Mouse (Mus musculus) hindbrain, embryonic 11.5 days (tissue): Measurements from ENCODE around the gene Cnr1. TPM values are rescaled to one million over a fixed set of nuclear protein-coding genes. Genes with fewer than 3 reads are reported as not detected.

Source experiments
- ATAC-seq: fragments of 200-750 bp; cut with Nextera tagmentation; 2 replicates; pipeline ENCODE4 v1.8.0; 2017; ENCODE audit warnings: mild to moderate bottlenecking, moderate TSS enrichment, moderate library complexity; ENCODE audit not compliant: low FRiP score
- DNase-seq: peaks from one replicate; pipeline ENCODE4 v3.0.0-alpha.2; 2015; ENCODE audit warnings: low spot score
- H3K27ac ChIP-seq: fragments of 300-500 bp; sonication (generic); 2 replicates; pipeline ENCODE4 v1.5.1; 2014; ENCODE audit warnings: mild to moderate bottlenecking, low read depth, low read length
- H3K27me3 ChIP-seq: fragments of 300-500 bp; sonication (generic); 2 replicates; pipeline ENCODE4 v1.6.1; 2014; ENCODE audit warnings: mild to moderate bottlenecking, low read length, moderate library complexity, mixed read lengths; ENCODE audit not compliant: control insufficient read depth, insufficient read depth
- H3K36me3 ChIP-seq: fragments of 300-500 bp; sonication (generic); 2 replicates; pipeline ENCODE4 v1.6.1; 2014; ENCODE audit warnings: mild to moderate bottlenecking, low read length, moderate library complexity, mixed read lengths; ENCODE audit not compliant: control insufficient read depth, insufficient read depth
- H3K4me1 ChIP-seq: fragments of 300-500 bp; sonication (generic); replicated peaks from 2 replicates; pipeline ENCODE4 v1.6.1; 2014; ENCODE audit warnings: low read length, mixed read lengths; ENCODE audit not compliant: control insufficient read depth, insufficient read depth
- H3K4me2 ChIP-seq: fragments of 300-500 bp; sonication (generic); replicated peaks from 2 replicates; pipeline ENCODE4 v1.6.1; 2014; ENCODE audit warnings: mild to moderate bottlenecking, low read depth, low read length
- H3K4me3 ChIP-seq: fragments of 300-500 bp; sonication (generic); 2 replicates; pipeline ENCODE4 v1.5.1; 2014; ENCODE audit warnings: low read depth, low read length
- H3K9ac ChIP-seq: fragments of 300-500 bp; sonication (generic); 2 replicates; pipeline ENCODE4 v1.6.1; 2014; ENCODE audit warnings: low read depth, low read length
- H3K9me3 ChIP-seq: fragments of 300-500 bp; sonication (generic); 2 replicates; pipeline ENCODE4 v1.6.1; 2016; ENCODE audit warnings: low read length; ENCODE audit not compliant: control insufficient read depth
- WGBS: fragments of 180-500 bp; shearing (Covaris S2); extraction: QIAGEN DNeasy Blood & Tissue Kit; methylation state at CpG from one replicate; pipeline ENCODE4 v1.1.7; 2014; 5-methylcytosine and 5-hydroxymethylcytosine counted together
- polyA plus RNA-seq: library from polyadenylated mRNA; unstranded; fragments of >200 nt; fragmentation: Nextera tagmentation; extraction: Ambion mirVana; gene quantifications from 2 replicates; pipeline ENCODE4 v1.2.1, GENCODE M21; 2014

The Cnr1 gene
- polyA plus RNA-seq: 24.6 and 25.0 TPM in 2 replicates

GRCm38 (mm10) chr4:33924234-33924888, at the start of gene Cnr1:
Gene Cnr1, plus strand, starts transcription at chr4:33924593.
- 0% methylated on average over 42 of the region's 77 CpGs for WGBS

GRCm38 (mm10) chr4:33879944-33880343, 44.4 kb upstream of the Cnr1 start:
- H3K4me3 ChIP-seq: no peak overlapping the region
- H3K36me3 ChIP-seq: no peaks in the 10 kb centered on the region
- no peak for DNase-seq
- no peaks in the 10 kb centered on the region for H3K9me3 ChIP-seq
- no peak overlapping the region for H3K9ac ChIP-seq
- H3K4me2 ChIP-seq: no peak overlapping the region
- no peak overlapping the region for H3K27ac ChIP-seq
- H3K4me1 ChIP-seq: no peaks in the 10 kb centered on the region
- WGBS: 92% methylated on average over 3 of the region's 3 CpGs
- no peak for ATAC-seq
- no peaks in the 10 kb centered on the region for H3K27me3 ChIP-seq

More at GRCm38 (mm10) chr4:33924234-33924888, at the start of gene Cnr1:
- Histone ChIP-seq H3K9ac (peak within 1 kb of the TSS; percentile 89), H3K36me3 (no peaks in the 10 kb centered on the region), H3K27ac (peak within 1 kb of the TSS; percentile 95), H3K9me3 (no peaks in the 10 kb centered on the region), H3K4me2 (peak within 1 kb of the TSS; percentile 86), H3K4me3 (peak within 1 kb of the TSS; percentile 74), H3K4me1 (0 out of 2 replicates have a peak, but pooled peaks cover 2% of the 10 kb centered on the region), H3K27me3 (peaks cover 13% of the 10 kb centered on the region)
- ATAC-seq (peak; percentile 95), DNase-seq (peak; percentile 84)

- 87% methylated on average over 3 of the region's 3 CpGs for WGBS
- DNase-seq (no peak), ATAC-seq (no peak)
- Histone ChIP-seq H3K27ac (no peak overlapping the region), H3K9me3 (no peaks in the 10 kb centered on the region), H3K4me1 (no peaks in the 10 kb centered on the region), H3K36me3 (no peaks in the 10 kb centered on the region), H3K27me3 (no peaks in the 10 kb centered on the region), H3K4me2 (no peak overlapping the region), H3K9ac (no peak overlapping the region), H3K4me3 (no peak overlapping the region)
Observed at GRCm38 (mm10) chr4:33886026-33886425, 38.4 kb upstream of the Cnr1 start.

DNA sequence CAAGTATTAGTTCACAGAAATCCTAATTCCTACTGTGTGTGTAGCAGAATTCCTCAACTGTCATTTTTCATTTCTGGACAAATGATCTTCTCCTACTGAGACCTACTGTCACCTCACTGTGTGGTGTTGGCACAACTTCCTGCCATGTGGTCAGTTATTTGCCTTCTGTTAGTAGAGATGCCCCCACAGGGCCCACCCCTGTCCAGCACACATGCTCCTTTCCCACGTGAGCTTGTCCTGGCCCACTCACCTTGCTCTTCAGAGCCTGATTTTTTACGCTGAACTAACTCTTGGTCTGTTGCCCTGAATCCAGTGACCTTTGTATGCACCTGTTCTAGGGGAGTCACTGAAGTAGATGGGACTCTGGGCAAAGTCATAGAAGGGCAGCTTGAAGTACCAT, 34.4 kb upstream of the Cnr1 start:
- ATAC-seq (no peak), DNase-seq (no peak)
- no peaks in the 10 kb centered on the region for H3K36me3 ChIP-seq
- H3K4me1 ChIP-seq: no peaks in the 10 kb centered on the region
- WGBS: 86% methylated on average over 2 of the region's 2 CpGs
- H3K27me3 ChIP-seq: no peaks in the 10 kb centered on the region
- H3K4me3 ChIP-seq: no peak overlapping the region
- no peak overlapping the region for H3K9ac ChIP-seq
- no peak overlapping the region for H3K27ac ChIP-seq
- H3K4me2 ChIP-seq: no peak overlapping the region
- no peaks in the 10 kb centered on the region for H3K9me3 ChIP-seq

- no peak overlapping the region for H3K4me3 ChIP-seq
- H3K4me2 ChIP-seq: no peak overlapping the region
- 58% methylated on average over 7 of the region's 7 CpGs for WGBS
- no peaks in the 10 kb centered on the region for H3K9me3 ChIP-seq
- no peaks in the 10 kb centered on the region for H3K4me1 ChIP-seq
- no peak overlapping the region for H3K27ac ChIP-seq
- no peaks in the 10 kb centered on the region for H3K27me3 ChIP-seq
- no peak overlapping the region for H3K9ac ChIP-seq
- DNase-seq: no peak
- no peak for ATAC-seq
- H3K36me3 ChIP-seq: no peaks in the 10 kb centered on the region
Observed at GRCm38 (mm10) chr4:33892178-33892869, 32.1 kb upstream of the Cnr1 start.

DNA sequence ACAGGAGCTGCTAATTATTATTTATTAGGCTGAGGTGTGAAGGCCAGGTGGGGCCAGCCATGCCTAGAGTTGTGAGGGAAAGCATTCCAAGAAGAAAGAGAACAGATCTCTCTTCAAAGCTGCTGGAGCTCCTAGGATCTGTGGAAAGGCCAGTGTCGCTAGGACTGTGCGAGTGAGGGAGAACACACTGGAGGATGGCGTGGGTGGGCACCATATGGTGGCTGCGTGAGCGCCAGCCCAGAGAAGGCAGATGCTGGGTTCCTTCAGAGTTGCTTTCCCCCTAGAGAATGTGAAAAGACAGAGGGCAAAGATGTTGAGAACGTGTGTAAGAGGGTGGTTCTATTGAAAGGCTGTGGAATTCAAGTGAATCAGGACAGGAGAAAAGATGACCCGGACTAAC, 30.6 kb upstream of the Cnr1 start:
- H3K36me3 ChIP-seq: no peaks in the 10 kb centered on the region
- H3K4me1 ChIP-seq: no peaks in the 10 kb centered on the region
- no peak overlapping the region for H3K9ac ChIP-seq
- H3K27ac ChIP-seq: no peak overlapping the region
- WGBS: 82% methylated on average over 7 of the region's 7 CpGs
- no peaks in the 10 kb centered on the region for H3K27me3 ChIP-seq
- ATAC-seq (no peak), DNase-seq (no peak)
- no peak overlapping the region for H3K4me3 ChIP-seq
- no peaks in the 10 kb centered on the region for H3K9me3 ChIP-seq
- no peak overlapping the region for H3K4me2 ChIP-seq

GRCm38 (mm10) chr4:33895046-33895445, 29.3 kb upstream of the Cnr1 start:
- H3K9me3 ChIP-seq: no peaks in the 10 kb centered on the region
- WGBS: 76% methylated on average over 8 of the region's 8 CpGs
- H3K4me1 ChIP-seq: no peaks in the 10 kb centered on the region
- H3K4me2 ChIP-seq: no peak overlapping the region
- no peak for DNase-seq
- no peak overlapping the region for H3K4me3 ChIP-seq
- no peak overlapping the region for H3K9ac ChIP-seq
- H3K36me3 ChIP-seq: no peaks in the 10 kb centered on the region
- ATAC-seq: no peak
- no peak overlapping the region for H3K27ac ChIP-seq
- no peaks in the 10 kb centered on the region for H3K27me3 ChIP-seq

DNA sequence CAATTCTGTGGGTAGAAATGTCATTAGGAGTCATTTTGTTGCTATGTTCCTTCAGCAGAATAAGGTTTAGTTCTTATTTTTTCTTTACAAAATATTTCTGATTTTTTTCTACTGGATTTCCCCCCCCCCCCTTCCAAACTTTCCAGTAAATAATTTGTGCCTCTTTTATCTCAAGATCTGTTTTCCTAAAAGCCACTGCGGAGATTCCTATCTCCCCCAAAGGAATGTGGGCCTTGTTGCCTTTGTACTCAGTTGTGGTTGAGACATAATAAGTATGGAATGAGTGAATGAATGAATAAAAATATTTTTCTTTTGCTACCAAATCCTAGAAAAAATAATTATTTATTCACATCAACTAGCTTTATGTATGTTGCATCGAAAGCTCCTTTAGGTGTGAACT, 28.9 kb upstream of the Cnr1 start:
- no peaks in the 10 kb centered on the region for H3K9me3 ChIP-seq
- H3K9ac ChIP-seq: no peak overlapping the region
- no peak overlapping the region for H3K4me2 ChIP-seq
- no peak overlapping the region for H3K27ac ChIP-seq
- no peak for ATAC-seq
- no peak overlapping the region for H3K4me3 ChIP-seq
- H3K36me3 ChIP-seq: no peaks in the 10 kb centered on the region
- WGBS: 89% methylated on average over 2 of the region's 2 CpGs
- no peaks in the 10 kb centered on the region for H3K27me3 ChIP-seq
- H3K4me1 ChIP-seq: no peaks in the 10 kb centered on the region
- DNase-seq: no peak

DNA sequence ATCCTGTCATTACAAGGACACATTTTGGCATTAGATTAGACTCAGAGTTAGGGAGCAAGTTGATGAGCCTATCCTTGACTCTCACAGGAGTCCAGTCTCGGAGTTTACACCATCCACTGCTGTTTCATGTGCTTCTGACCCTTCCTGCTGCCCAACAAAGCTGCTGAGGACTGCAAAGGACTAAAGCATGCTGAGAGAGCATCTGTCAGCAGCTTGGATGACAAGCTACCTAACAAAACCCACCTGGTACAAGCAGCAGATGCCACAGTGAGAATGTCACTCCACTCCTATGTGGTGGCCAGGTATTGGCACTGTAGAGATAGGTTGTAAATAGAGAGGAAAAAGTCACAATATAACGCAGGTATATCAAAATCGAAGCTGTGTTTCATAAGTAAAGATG, 22.7 kb upstream of the Cnr1 start:
- 81% methylated on average over 3 of the region's 3 CpGs for WGBS
- H3K27ac ChIP-seq: no peak overlapping the region
- H3K4me1 ChIP-seq: no peaks in the 10 kb centered on the region
- no peaks in the 10 kb centered on the region for H3K9me3 ChIP-seq
- H3K9ac ChIP-seq: no peak overlapping the region
- H3K27me3 ChIP-seq: no peaks in the 10 kb centered on the region
- H3K4me3 ChIP-seq: no peak overlapping the region
- H3K36me3 ChIP-seq: no peaks in the 10 kb centered on the region
- ATAC-seq (no peak), DNase-seq (no peak)
- no peak overlapping the region for H3K4me2 ChIP-seq
